Mouse (Mus musculus) ES-E14 (cell line): ENCODE measurements around the gene H6pd.

Experiments used
- HCFC1 ChIP-seq: IDR thresholded peaks from 2 replicates; pipeline ENCODE4 v1.6.1; 2012; ENCODE audit warnings: low read length, inconsistent platforms, borderline replicate concordance; ENCODE audit not compliant: insufficient read depth
- MAFK ChIP-seq: IDR thresholded peaks from 2 replicates; pipeline ENCODE4 v1.6.1; 2014; ENCODE audit warnings: mild to moderate bottlenecking, low read depth, low read length, inconsistent platforms; ENCODE audit not compliant: insufficient read depth
- ZC3H11A ChIP-seq: IDR thresholded peaks from 2 replicates; pipeline ENCODE4 v1.6.1; 2012; ENCODE audit warnings: low read depth, mild to moderate bottlenecking, inconsistent platforms, low read length, borderline replicate concordance

DNA sequence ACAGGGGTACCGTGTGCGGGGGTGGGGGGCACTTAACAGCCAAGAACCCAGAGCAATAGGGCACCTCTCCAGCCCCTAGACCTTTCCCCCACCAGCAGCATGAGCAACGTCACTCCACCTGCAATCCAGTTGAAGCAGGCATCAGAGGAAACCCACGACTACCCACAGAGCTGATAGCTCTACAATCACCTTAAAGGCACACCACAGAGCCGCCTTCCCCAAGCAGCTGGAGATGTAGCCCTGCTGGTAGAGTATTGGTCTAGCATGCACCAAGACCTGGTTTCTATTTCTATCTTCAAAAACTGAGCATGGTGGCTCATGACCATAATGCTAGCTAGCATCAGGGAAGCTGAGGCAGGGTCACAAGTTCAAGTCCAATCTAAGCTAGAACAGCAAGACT is 61.4 kb downstream of the H6pd start:
- no peak for TF ChIP-seq HCFC1
- TF ChIP-seq ZC3H11A = no peak
- TF ChIP-seq MAFK = no peak
